Mouse (Mus musculus) 416B (cell line): ENCODE data around the gene Kif16b.
"Not testable (repeated sequence)": the region's sequence is repeated elsewhere in the genome, so short reads cannot be mapped to it uniquely, and the experiment has no call there.

Experiments
- DNase-seq: peaks from one replicate; pipeline ENCODE4 v3.0.0; 2011; ENCODE audit warnings: low read depth

Gene Kif16b

DNA sequence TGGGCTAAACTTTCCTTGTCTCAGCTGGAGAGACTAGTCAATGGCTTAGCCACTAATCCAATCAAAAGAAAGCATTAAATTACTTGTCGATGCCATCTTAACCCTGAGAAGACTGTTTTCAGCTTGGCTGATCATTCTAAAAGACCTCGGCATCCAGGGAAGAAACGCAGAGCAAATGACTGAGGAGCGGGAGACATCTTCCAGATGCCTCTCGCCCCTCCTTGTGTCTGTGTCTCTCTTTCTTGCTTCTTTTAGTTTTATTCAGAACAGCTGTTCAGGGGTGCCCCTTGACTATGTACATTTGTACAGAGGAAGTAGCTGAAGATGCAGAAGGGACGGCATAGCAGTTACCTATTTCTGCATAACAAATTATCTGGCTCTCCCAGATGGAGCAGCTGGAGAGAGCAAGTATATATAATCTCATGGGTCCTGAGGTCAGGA, 311.0 kb downstream of the Kif16b start:
- DNase-seq = no peak

DNA sequence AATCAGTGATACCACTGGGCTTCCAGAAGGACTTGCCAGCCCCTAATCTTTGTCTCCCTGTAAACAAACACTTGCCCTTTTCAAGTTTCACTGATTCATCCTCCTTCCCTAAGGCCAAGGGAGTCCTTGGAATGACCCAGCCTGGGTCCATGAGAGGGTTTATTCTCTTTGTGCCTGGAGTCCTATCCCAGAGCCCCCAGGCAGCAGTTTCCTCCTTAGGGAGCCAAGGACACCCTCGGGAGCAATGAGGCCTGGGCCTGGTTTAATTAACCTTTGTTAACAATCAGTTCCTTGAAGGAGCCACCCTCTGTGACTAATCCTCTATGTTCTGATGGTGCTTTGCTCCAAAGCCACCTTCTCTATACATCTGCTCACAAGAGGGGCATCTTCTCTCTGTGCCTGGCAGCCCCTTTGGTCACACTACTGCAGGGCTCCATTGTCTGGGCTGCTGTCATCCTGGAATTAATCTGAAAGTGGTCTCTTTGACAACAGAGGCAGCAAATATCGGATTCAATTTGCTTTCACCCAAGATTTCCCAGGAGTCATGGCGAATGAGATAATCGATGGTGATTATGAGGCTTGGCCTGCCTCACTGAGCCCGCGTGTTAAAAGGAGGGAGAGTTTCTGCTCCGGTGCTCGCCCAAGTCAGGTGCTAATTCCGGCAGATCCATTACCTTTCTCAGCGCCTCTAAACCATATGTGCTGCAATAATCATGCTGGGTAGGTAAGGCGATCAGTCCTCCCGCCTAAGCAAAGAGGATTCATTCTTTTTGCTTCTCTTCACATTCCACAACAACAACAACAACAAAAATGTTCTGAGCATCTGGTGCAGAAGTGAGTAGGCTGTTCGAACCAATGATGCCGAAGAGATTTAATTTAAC, 311.7 kb downstream of the Kif16b start:
- no peak for DNase-seq

DNA sequence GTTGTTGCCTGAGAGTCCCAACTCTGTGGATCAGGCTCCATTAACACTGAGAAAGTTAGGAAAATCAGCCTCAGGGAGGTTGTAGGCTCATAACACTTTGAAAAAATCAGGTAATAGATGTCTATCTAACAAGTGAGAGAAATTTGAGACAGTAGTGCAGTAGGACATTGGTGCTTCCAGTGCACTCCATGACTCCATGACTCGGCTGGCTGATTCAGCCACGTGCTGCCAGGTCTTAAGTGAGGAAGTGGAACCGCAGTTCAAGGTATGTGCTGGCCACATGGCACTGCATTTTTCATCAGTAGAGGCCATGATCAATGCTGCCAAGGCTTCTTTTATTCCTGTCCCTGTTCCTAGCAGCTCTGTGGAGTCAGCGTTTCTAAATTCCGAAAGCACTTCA, 315.5 kb downstream of the Kif16b start:
- no peak for DNase-seq

- DNase-seq = no peak
Measured at GRCm38 (mm10) chr2:142584851-142585737, 316.2 kb downstream of the Kif16b start.

DNA sequence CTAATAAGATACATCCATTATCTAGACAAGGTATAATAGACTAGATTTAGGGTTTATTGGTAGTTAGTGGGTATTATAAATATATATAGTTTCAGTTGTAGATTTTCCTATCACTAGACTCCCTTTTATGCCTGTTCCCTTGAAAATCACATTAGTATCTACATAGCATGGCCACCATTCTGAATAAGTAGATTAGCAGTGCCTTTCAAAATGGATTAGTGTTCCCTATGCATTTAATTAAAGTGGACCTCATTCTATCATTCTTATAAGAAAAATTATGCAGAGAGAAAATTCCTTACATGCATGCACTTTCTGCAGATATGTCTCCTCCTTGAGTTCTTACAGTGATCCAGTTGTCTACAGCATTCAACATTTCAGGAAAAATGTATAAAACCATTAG, 320.9 kb downstream of the Kif16b start:
- no peak for DNase-seq

- DNase-seq = not testable (repeated sequence)
Measured at GRCm38 (mm10) chr2:142577414-142577813, 323.9 kb downstream of the Kif16b start.

GRCm38 (mm10) chr2:142569771-142570170, 331.6 kb downstream of the Kif16b start:
- no peak for DNase-seq
